Comparison of ENCODE assay signal across 22 mouse cellular contexts in the genomic region with DNA sequence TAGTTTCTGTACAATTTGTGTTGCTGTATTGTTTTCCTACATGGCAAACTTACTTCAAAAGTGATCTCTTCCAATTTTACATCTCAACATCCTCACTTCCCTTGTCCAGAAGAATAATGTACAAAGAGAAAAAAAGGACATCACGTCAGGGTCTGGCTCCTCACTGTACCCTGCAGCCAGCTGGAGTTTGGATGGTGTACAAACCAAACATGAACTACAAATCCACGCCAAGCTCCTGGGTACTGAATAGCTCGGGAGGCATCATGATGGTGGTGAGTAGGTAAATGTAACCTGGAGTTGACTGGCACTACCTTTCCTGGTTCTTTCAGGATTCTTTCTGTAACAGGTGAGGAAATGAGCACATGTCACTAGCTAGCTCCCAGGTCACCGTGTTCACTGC. TPM values are rescaled to one million over a fixed set of nuclear protein-coding genes. Genes with fewer than 3 reads are reported as not detected.
DNase-seq lines count a peak whose midpoint lies in the region; ATAC-seq lines count a peak whose summit lies in the region.
"Had no signal": no experiment of that assay in that cellular context is flagged by ENCODE, and none has a peak within 500 bp of the region (broad histone marks: within the 10 kb centered on the region; RNA-seq: fewer than 3 reads in every experiment).

No protein-coding gene starts in this region.

- H3K27ac ChIP-seq in forebrain, embryonic 11.5 days (ENCODE audit: low read depth, low read length), result no peak overlapping the region
- no peak overlapping the region for H3K27ac ChIP-seq in forebrain, embryonic 10.5 days
- no peak overlapping the region for H3K27ac ChIP-seq in kidney, embryonic 14.5 days (ENCODE audit: low read depth, low read length)
- H3K27ac ChIP-seq: embryonic facial prominence, embryonic 10.5 days; embryonic facial prominence, embryonic 12.5 days; forebrain, embryonic 13.5 days; forebrain, embryonic 15.5 days had no signal

- 98% methylated on average over 4 of the region's 4 CpGs for WGBS in forebrain, embryonic 11.5 days
- 96% methylated on average over 4 of the region's 4 CpGs for WGBS in forebrain, embryonic 10.5 days
- 96% methylated on average over 4 of the region's 4 CpGs for WGBS in kidney, embryonic 14.5 days

- H3K4me1 ChIP-seq in forebrain, embryonic 11.5 days (replicated peaks; ENCODE audit: control insufficient read depth, insufficient read depth, low read length), result no peaks in the 10 kb centered on the region
- no peaks in the 10 kb centered on the region for H3K4me1 ChIP-seq in forebrain, embryonic 10.5 days
- no peaks in the 10 kb centered on the region for H3K4me1 ChIP-seq in kidney, embryonic 14.5 days (ENCODE audit: control insufficient read depth, insufficient read depth, low read length)
- H3K4me1 ChIP-seq: embryonic facial prominence, embryonic 10.5 days; embryonic facial prominence, embryonic 12.5 days; forebrain, embryonic 13.5 days; forebrain, embryonic 15.5 days had no signal

- no peak overlapping the region for H3K4me2 ChIP-seq in forebrain, embryonic 11.5 days (ENCODE audit: low read depth, low read length, severe bottlenecking)
- H3K4me2 ChIP-seq in kidney, embryonic 14.5 days (replicated peaks; ENCODE audit: low read depth, low read length), result no peak overlapping the region
- H3K4me2 ChIP-seq: embryonic facial prominence, embryonic 12.5 days; forebrain, embryonic 13.5 days; forebrain, embryonic 15.5 days had no signal

- H3K9me3 ChIP-seq in forebrain, embryonic 11.5 days (ENCODE audit: control insufficient read depth, low read length), result no peaks in the 10 kb centered on the region
- H3K9me3 ChIP-seq in forebrain, embryonic 10.5 days, result peaks cover 4% of the 10 kb centered on the region; the same call in 1 of the 2 replicates
- H3K9me3 ChIP-seq in kidney, embryonic 14.5 days (ENCODE audit: control insufficient read depth, low read length), result no peaks in the 10 kb centered on the region
- H3K9me3 ChIP-seq: forebrain, embryonic 13.5 days; forebrain, embryonic 15.5 days had no signal

- DNase-seq in cerebellum, postnatal 10 days, result peak; percentile 56 to 57
- DNase-seq in cerebellum, adult 8-10 months, result no peak
- DNase-seq in forebrain, embryonic 11.5 days (ENCODE audit: low spot score), result peak; percentile 26
- DNase-seq in forebrain, embryonic 10.5 days (ENCODE audit: extremely low spot score, low spot score), result no peak
- peak; percentile 22 for DNase-seq in kidney, adult 11 months
- DNase-seq: adrenal gland, adult 8-10 months; adrenal gland, postnatal 14 days; adrenal gland, postnatal 36 days; B cell, adult 2 months; cerebellum, adult 11-12 months; cerebellum, adult 2 months; forebrain, postnatal 0 days had no signal

- no peak overlapping the region for H3K9ac ChIP-seq in forebrain, embryonic 11.5 days (ENCODE audit: low read length)
- H3K9ac ChIP-seq in kidney, embryonic 14.5 days (ENCODE audit: low read depth, low read length), result no peak overlapping the region
- H3K9ac ChIP-seq: embryonic facial prominence, embryonic 12.5 days; forebrain, embryonic 13.5 days; forebrain, embryonic 15.5 days; forebrain, postnatal 0 days had no signal

- H3K4me3 ChIP-seq in forebrain, embryonic 11.5 days (ENCODE audit: low read depth, low read length), result no peak overlapping the region
- no peak overlapping the region for H3K4me3 ChIP-seq in forebrain, embryonic 10.5 days
- no peak overlapping the region for H3K4me3 ChIP-seq in kidney, embryonic 14.5 days (ENCODE audit: low read length)
- H3K4me3 ChIP-seq: embryonic facial prominence, embryonic 10.5 days; embryonic facial prominence, embryonic 12.5 days; forebrain, embryonic 13.5 days; forebrain, embryonic 15.5 days had no signal

- H3K27me3 ChIP-seq in forebrain, embryonic 11.5 days (ENCODE audit: control insufficient read depth, insufficient read depth, low read length), result no peaks in the 10 kb centered on the region
- no peaks in the 10 kb centered on the region for H3K27me3 ChIP-seq in forebrain, embryonic 10.5 days (ENCODE audit: poor library complexity, severe bottlenecking)
- no peaks in the 10 kb centered on the region for H3K27me3 ChIP-seq in kidney, embryonic 14.5 days (ENCODE audit: control insufficient read depth, insufficient read depth, low read length)
- H3K27me3 ChIP-seq: CH12.LX; embryonic facial prominence, embryonic 12.5 days; forebrain, embryonic 13.5 days; forebrain, embryonic 15.5 days; Patski had no signal

- no peak for ATAC-seq in forebrain, embryonic 11.5 days (replicated peaks; ENCODE audit: low FRiP score)
- ATAC-seq in kidney, embryonic 14.5 days (ENCODE audit: low FRiP score, low TSS enrichment), result no peak
- ATAC-seq: activated CD4-positive, CD25-positive, alpha-beta regulatory T cell, adult 4 months; CD4-positive, CD25-positive, alpha-beta regulatory T cell, adult 4 months; forebrain, embryonic 13.5 days; forebrain, embryonic 15.5 days; forebrain, postnatal 0 days; Patski had no signal

- H3K36me3 ChIP-seq in forebrain, embryonic 11.5 days (ENCODE audit: control insufficient read depth, insufficient read depth, low read length), result no peaks in the 10 kb centered on the region; the same call in 1 of the 2 replicates
- H3K36me3 ChIP-seq in forebrain, embryonic 10.5 days (replicated peaks), result peaks cover 78% of the 10 kb centered on the region
- peaks cover 32% of the 10 kb centered on the region; the same call in 1 of the 2 replicates for H3K36me3 ChIP-seq in kidney, embryonic 14.5 days (ENCODE audit: control insufficient read depth, insufficient read depth, low read length)

RNA-seq across cellular contexts. Expression of a gene that starts 43.7 kb away (rescaled TPM):
- polyA plus RNA-seq in forebrain, embryonic 11.5 days (2014; fragmentation: Nextera tagmentation; extraction: Ambion mirVana), result 0.61 and 0.79 TPM in 2 replicates
- 0.26 TPM in 1 of 2 replicates, not detected in the other for polyA plus RNA-seq in forebrain, embryonic 10.5 days (2016; fragmentation: Nextera tagmentation; extraction: Ambion mirVana)
- 2.4 and 3.1 TPM in 2 replicates for polyA plus RNA-seq in kidney, embryonic 14.5 days (2014; fragmentation: Nextera tagmentation; extraction: Ambion mirVana)
- polyA plus RNA-seq: activated CD4-positive, CD25-positive, alpha-beta regulatory T cell, adult 4 months; CD4-positive, CD25-positive, alpha-beta regulatory T cell, adult 4 months; embryonic facial prominence, embryonic 10.5 days; G1E had no signal

RNA-seq across cellular contexts. Expression of a gene that starts 53.5 kb away (rescaled TPM):
- polyA plus RNA-seq in forebrain, embryonic 11.5 days (2014; fragmentation: Nextera tagmentation; extraction: Ambion mirVana), result 21.1 and 22.0 TPM in 2 replicates
- polyA plus RNA-seq in forebrain, embryonic 10.5 days (2016; fragmentation: Nextera tagmentation; extraction: Ambion mirVana), result 20.3 and 21.7 TPM in 2 replicates
- polyA plus RNA-seq in kidney, embryonic 14.5 days (2014; fragmentation: Nextera tagmentation; extraction: Ambion mirVana), result 20.4 and 25.0 TPM in 2 replicates

Comparison
In these comparisons a context has a peak if more than half of its experiments do, and no peak if none do; other contexts are left out.
1. DNase-seq: peak in cerebellum, postnatal 10 days (2 of 2), forebrain, embryonic 11.5 days (single experiment) and kidney, adult 11 months (single experiment); none in cerebellum, adult 8-10 months (single experiment) and forebrain, embryonic 10.5 days (single experiment).